Mouse (Mus musculus): ENCODE data around the gene Cdcp1.

DNA sequence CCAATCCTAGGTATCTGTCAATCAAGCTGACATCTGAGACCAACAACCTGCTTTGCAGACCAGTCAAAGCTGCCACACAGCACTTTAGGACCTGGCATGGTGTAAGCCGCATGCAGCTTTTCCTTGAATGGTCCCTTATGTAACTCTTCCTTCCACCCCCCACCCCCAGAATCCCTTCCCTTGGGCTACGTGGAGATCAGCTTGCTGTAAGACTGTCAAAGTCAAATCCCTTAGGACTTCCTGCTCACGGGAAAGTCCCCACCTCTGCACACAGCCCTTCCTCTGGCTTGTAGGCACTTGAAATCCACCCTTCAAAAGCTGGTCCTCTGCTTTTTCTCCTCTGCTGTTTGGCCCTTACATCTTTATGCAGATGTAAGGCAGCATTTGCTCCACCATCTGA, 19.8 kb upstream of the Cdcp1 start:
- TF ChIP-seq CTCF (IDR thresholded peaks at IDR 0.05; ENCODE audit: control insufficient read depth, insufficient read depth, insufficient read length) (no peak), MYOD1 (IDR thresholded peaks at IDR 0.05; ENCODE audit: control insufficient read depth, insufficient read length, low read depth) (no peak), CEBPB (IDR thresholded peaks at IDR 0.05; ENCODE audit: low read depth) (no peak)

All from C2C12 (cell line).